In the genomic region with DNA sequence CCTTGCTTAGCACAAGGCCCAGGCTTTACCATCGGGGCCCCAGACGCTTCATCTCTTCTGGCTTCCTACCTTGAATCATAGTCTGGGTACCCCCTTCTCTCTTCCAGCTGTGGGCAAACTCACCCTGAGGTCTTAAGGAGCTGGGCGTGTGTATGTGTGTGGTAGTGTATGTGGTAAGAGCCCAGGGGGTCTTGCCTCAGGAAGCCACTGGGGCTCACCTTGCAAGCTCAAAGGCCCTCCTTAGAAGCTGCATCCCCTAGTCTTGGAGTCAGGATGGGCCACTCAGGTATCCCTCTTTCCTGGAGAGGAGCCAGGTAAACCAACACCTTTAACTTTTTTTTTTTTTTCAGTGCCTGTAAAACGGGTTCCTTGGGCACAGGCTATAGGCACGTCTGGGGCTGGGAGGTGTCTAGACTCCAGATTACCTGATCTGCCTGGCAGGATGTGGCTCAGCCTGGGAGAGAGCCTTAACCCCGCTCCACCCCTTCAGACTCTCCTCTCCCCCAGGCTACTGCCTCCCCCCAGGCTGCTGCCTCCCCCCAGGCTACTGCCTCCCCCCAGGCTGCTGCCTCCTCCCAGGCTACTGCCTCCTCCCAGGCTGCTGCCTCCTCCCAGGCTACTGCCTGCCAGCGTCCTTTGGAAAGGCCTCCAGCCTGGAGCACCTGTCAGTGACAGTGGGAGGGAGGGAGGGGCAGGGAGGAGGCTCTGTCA, we compare ENCODE assay signal across 17 mouse cellular contexts. TPM values are rescaled to one million over a fixed set of nuclear protein-coding genes. Genes with fewer than 3 reads are reported as not detected.
DNase-seq lines count a peak whose midpoint lies in the region; TF ChIP-seq lines count a peak whose summit lies in the region.
"Had no signal": no experiment of that assay in that cellular context is flagged by ENCODE, and none has a peak within 500 bp of the region (broad histone marks: within the 10 kb centered on the region; RNA-seq: fewer than 3 reads in every experiment).

No protein-coding gene starts in this region.

- H3K4me3 ChIP-seq in ES-Bruce4 (ENCODE audit: low read depth, low read length), result no peak overlapping the region
- H3K4me3 ChIP-seq in bone marrow macrophage, adult 2 months (ENCODE audit: insufficient read depth, low read length), result peak overlapping the region; percentile 96
- H3K4me3 ChIP-seq in small intestine, adult 2 months (ENCODE audit: low read depth, low read length), result peak overlapping the region; percentile 26
- H3K4me3 ChIP-seq: hindbrain, embryonic 12.5 days; left cerebral cortex, adult 2 months had no signal

- no peak for TF ChIP-seq CTCF in ES-Bruce4 (IDR thresholded peaks at IDR 0.05; ENCODE audit: low read depth, low read length)
- TF ChIP-seq CTCF in bone marrow macrophage, adult 2 months (IDR thresholded peaks at IDR 0.05; ENCODE audit: low read depth, low read length), result no peak
- TF ChIP-seq CTCF in small intestine, adult 2 months (IDR thresholded peaks at IDR 0.05; ENCODE audit: extremely low read depth, insufficient read length, insufficient replicate concordance, low read depth, low read length), result no peak; the same call in 1 of the 2 replicates

- no peak overlapping the region for H3K27ac ChIP-seq in ES-Bruce4 (ENCODE audit: insufficient read depth, low read length)
- H3K27ac ChIP-seq in bone marrow macrophage, adult 2 months (ENCODE audit: insufficient read depth, low read depth, low read length), result no peak overlapping the region
- H3K27ac ChIP-seq in small intestine, adult 2 months (ENCODE audit: insufficient read depth, low read depth, low read length), result no peak overlapping the region
- H3K27ac ChIP-seq: hindbrain, embryonic 12.5 days; left cerebral cortex, adult 2 months had no signal

- TF ChIP-seq EP300 in ES-Bruce4 (IDR thresholded peaks at IDR 0.05; ENCODE audit: insufficient read depth, low read depth, low read length), result no peak

- no peaks in the 10 kb centered on the region for H3K9me3 ChIP-seq in ES-Bruce4 (replicated peaks; ENCODE audit: control insufficient read depth, insufficient read depth, low read length, poor library complexity, severe bottlenecking)
- H3K9me3 ChIP-seq: hindbrain, embryonic 12.5 days had no signal

- WGBS in small intestine, adult 2 months, result 26% methylated on average over 7 of the region's 7 CpGs

- H3K4me1 ChIP-seq in ES-Bruce4 (ENCODE audit: control insufficient read depth, insufficient read depth, low read length), result peaks cover 2% of the 10 kb centered on the region
- peaks cover 21% of the 10 kb centered on the region for H3K4me1 ChIP-seq in bone marrow macrophage, adult 2 months (ENCODE audit: control insufficient read depth, insufficient read depth, low read length)
- peaks cover 2% of the 10 kb centered on the region for H3K4me1 ChIP-seq in small intestine, adult 2 months (ENCODE audit: control insufficient read depth, insufficient read depth, insufficient read length, low read length)

- intact Hi-C loops in heart, postnatal 14 days (cut with DNase I), result loop anchor here (5.0 kb wide), 2 partner anchors 110 to 150 kb away; no protein-coding TSS in a partner anchor

- H3K9ac ChIP-seq in ES-Bruce4 (ENCODE audit: low read depth, poor library complexity, severe bottlenecking), result 0 out of 2 replicates have a peak overlapping the region, but pooled peaks have one; percentile 26
- H3K9ac ChIP-seq: hindbrain, embryonic 12.5 days had no signal

- TF ChIP-seq POLR2A in ES-Bruce4 (IDR thresholded peaks at IDR 0.05; ENCODE audit: insufficient read depth, low read length), result no peak
- no peak for TF ChIP-seq POLR2A in bone marrow macrophage, adult 2 months (IDR thresholded peaks at IDR 0.05; ENCODE audit: borderline replicate concordance, low read depth, low read length)
- TF ChIP-seq POLR2A in small intestine, adult 2 months (IDR thresholded peaks at IDR 0.05; ENCODE audit: low read depth, low read length), result no peak

- peaks cover 27% of the 10 kb centered on the region for H3K36me3 ChIP-seq in ES-Bruce4 (ENCODE audit: control insufficient read depth, insufficient read depth, low read length, poor library complexity, severe bottlenecking)
- H3K36me3 ChIP-seq in small intestine, adult 2 months (ENCODE audit: control insufficient read depth, insufficient read depth, low read length), result peaks cover 24% of the 10 kb centered on the region
- H3K36me3 ChIP-seq: hindbrain, embryonic 12.5 days had no signal

- H3K27me3 ChIP-seq in ES-Bruce4 (ENCODE audit: control insufficient read depth, insufficient read depth, low read length, poor library complexity, severe bottlenecking), result peaks cover 5% of the 10 kb centered on the region; the same call in 1 of the 2 replicates
- H3K27me3 ChIP-seq in small intestine, adult 2 months (ENCODE audit: control insufficient read depth, insufficient read depth, low read length), result no peaks in the 10 kb centered on the region

- peak; percentile 89 for DNase-seq in heart, adult 11 months
- no peak for DNase-seq in heart, postnatal 14 days
- no peak for DNase-seq in kidney, adult 18-20 months
- no peak for DNase-seq in right cerebral cortex, postnatal 25 days
- DNase-seq: adrenal gland, postnatal 36 days; kidney, postnatal 14 days; liver; midbrain, embryonic 14.5 days had no signal

RNA-seq across cellular contexts. Expression of gene Cdkn1a, which starts 6.2 kb away (rescaled TPM):
- total RNA-seq in heart, postnatal 14 days (2021), result 100 to 1,000 TPM; 105 to 121 TPM
- 171 and 178 TPM in 2 replicates for polyA plus RNA-seq in ES-Bruce4 (2011; ENCODE audit: insufficient read depth, insufficient read length, low read depth, missing spikeins)
- polyA plus RNA-seq in bone marrow macrophage, adult 2 months (2012; ENCODE audit: insufficient read depth, insufficient read length, missing spikeins), result 189 and 197 TPM in 2 replicates
- 85.1 and 293 TPM in 2 replicates for polyA plus RNA-seq in small intestine, adult 2 months (2012; rRNA removed)

RNA-seq across cellular contexts. Expression of gene Rab44, which starts 16.9 kb away (rescaled TPM):
- total RNA-seq in heart, postnatal 14 days (2021), result under 1 TPM; 0.73 to 0.76 TPM
- not detected in 2 replicates for polyA plus RNA-seq in ES-Bruce4 (2011; ENCODE audit: insufficient read depth, insufficient read length, low read depth, missing spikeins)
- polyA plus RNA-seq in bone marrow macrophage, adult 2 months (2012; ENCODE audit: insufficient read depth, insufficient read length, missing spikeins), result 1.3 and 1.5 TPM in 2 replicates
- 0.37 and 2.5 TPM in 2 replicates for polyA plus RNA-seq in small intestine, adult 2 months (2012; rRNA removed)
- polyA plus RNA-seq: CD4-positive, CD25-positive, alpha-beta regulatory T cell, adult 4 months; heart, embryonic 11.5 days; neural tube, embryonic 14.5 days; testis, adult 2 months had no signal
